Mouse (Mus musculus): ENCODE results near the gene Trpm5. TPM values are rescaled to one million over a fixed set of nuclear protein-coding genes. Genes with fewer than 3 reads are reported as not detected.

Trpm5 gene
- polyA plus RNA-seq, 1 experiment from 2014 or later, result 0.42 TPM

DNA sequence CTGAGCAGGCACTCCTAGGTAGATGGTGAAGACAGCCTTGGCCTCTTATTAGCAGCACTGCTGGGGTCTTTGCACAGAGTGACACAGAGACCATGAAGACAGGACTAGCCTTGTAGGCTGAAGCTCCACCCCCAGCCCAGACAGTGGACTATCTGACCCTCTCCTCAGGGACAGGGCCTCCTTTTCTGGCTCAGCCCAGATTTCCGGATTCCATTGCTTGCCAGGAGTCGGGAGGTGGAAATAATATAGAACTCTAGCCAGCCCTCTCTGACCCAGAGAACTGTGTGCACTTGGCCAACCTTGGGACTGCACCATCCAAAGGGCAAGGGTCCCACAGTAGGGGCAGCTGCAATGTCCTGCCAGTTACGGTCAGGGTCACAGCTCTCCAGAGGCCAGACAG lies 52.4 kb downstream of the Trpm5 start:
- H3K27me3 ChIP-seq (ENCODE audit: insufficient read depth, low read length), result no peaks in the 10 kb centered on the region
- 0 out of 2 replicates have a peak, but pooled peaks cover 3% of the 10 kb centered on the region for H3K9me3 ChIP-seq (ENCODE audit: low read length)
- peak; percentile 35 for DNase-seq
- no peak overlapping the region for H3K4me2 ChIP-seq (ENCODE audit: low read depth, low read length)
- TF ChIP-seq EP300 (IDR thresholded peaks at IDR 0.05; ENCODE audit: low read depth) (no peak), CTCF (IDR thresholded peaks at IDR 0.05; ENCODE audit: low read depth) (no peak)
- no peaks in the 10 kb centered on the region for H3K36me3 ChIP-seq (replicated peaks; ENCODE audit: insufficient read depth, low read length)
- no peak overlapping the region for H3K4me3 ChIP-seq (ENCODE audit: low read depth, low read length)
- WGBS (ENCODE audit: insufficient replicate concordance), result 59% methylated on average over 3 of the region's 3 CpGs
- ATAC-seq, result peak; percentile 69
- H3K4me1 ChIP-seq (ENCODE audit: insufficient read depth), result peaks cover 23% of the 10 kb centered on the region
- peak overlapping the region; percentile 68 for H3K27ac ChIP-seq (ENCODE audit: low read depth)
- H3K9ac ChIP-seq (replicated peaks), result no peak overlapping the region

DNA sequence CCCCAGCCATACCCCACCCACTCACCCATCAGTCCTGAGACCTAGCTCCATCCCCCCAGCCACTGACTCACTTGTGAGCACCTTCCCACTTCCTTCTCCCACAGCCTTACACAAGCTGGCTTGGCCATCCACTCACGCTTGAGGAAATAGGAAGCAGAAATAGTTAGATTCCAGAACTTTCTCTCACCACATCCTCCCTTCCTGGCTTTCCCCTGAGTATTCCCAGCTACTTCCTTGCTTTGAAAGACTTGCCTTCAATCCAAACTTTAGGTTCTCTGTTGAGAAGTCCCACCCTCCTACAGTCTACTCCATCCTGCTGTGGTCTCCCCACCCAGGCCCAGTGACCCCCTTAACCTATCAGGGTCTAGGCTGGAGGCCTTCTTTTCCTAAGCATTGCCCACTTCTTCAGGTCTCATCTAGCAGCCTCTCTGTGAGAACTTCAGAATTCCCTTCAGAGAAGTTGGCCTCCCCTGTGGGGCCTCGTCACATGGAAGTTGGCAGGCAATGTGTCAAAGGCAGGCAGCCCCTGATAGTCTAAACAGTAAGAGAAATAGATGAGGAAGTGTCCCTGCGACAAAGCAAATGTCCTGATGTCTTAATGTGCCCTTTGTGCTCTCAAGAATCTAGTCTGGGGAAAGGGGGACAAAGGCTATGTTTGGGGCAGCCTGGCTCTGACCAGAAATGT lies 53.2 kb downstream of the Trpm5 start:
- no peak overlapping the region for H3K4me2 ChIP-seq (ENCODE audit: low read depth, low read length)
- DNase-seq, result no peak
- no peaks in the 10 kb centered on the region for H3K36me3 ChIP-seq (replicated peaks; ENCODE audit: insufficient read depth, low read length)
- no peaks in the 10 kb centered on the region for H3K27me3 ChIP-seq (ENCODE audit: insufficient read depth, low read length)
- ATAC-seq, result no peak
- H3K4me1 ChIP-seq (ENCODE audit: insufficient read depth), result peaks cover 23% of the 10 kb centered on the region
- no peak overlapping the region for H3K4me3 ChIP-seq (ENCODE audit: low read depth, low read length)
- 36% methylated on average over 3 of the region's 3 CpGs for WGBS (ENCODE audit: insufficient replicate concordance)
- 0 out of 2 replicates have a peak, but pooled peaks cover 3% of the 10 kb centered on the region for H3K9me3 ChIP-seq (ENCODE audit: low read length)
- peak overlapping the region; percentile 68; the same call in 1 of the 2 replicates for H3K27ac ChIP-seq (ENCODE audit: low read depth)
- TF ChIP-seq CTCF (IDR thresholded peaks at IDR 0.05; ENCODE audit: low read depth) (no peak), EP300 (IDR thresholded peaks at IDR 0.05; ENCODE audit: low read depth) (no peak)
- H3K9ac ChIP-seq (replicated peaks), result no peak overlapping the region

DNA sequence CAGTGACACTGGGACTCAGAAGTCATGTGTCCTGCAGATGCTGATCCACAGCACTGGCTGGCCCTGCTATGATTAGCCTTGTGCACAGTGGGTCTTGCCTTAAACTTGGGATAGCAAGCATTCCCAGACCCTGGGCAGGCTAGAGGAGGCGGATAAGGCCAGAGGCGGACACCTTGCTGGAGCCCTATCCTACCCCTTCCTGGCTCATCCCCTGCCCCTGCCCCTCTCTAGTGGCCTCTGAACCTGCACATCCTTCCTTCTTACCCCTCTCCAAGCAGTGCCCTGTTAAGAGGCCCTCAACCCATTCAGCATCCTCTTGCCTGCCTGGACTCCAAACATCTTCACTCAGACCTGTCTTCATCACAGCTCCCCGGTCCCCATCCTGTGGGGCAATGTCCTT lies 53.9 kb downstream of the Trpm5 start:
- no peak overlapping the region for H3K27ac ChIP-seq (ENCODE audit: low read depth)
- 87% methylated on average over 3 of the region's 3 CpGs for WGBS (ENCODE audit: insufficient replicate concordance)
- 0 out of 2 replicates have a peak, but pooled peaks cover 3% of the 10 kb centered on the region for H3K9me3 ChIP-seq (ENCODE audit: low read length)
- no peak for DNase-seq
- no peak for ATAC-seq
- TF ChIP-seq CTCF (IDR thresholded peaks at IDR 0.05; ENCODE audit: low read depth) (no peak), EP300 (IDR thresholded peaks at IDR 0.05; ENCODE audit: low read depth) (no peak)
- no peaks in the 10 kb centered on the region for H3K27me3 ChIP-seq (ENCODE audit: insufficient read depth, low read length)
- no peaks in the 10 kb centered on the region for H3K36me3 ChIP-seq (replicated peaks; ENCODE audit: insufficient read depth, low read length)
- H3K9ac ChIP-seq (replicated peaks), result no peak overlapping the region
- H3K4me2 ChIP-seq (ENCODE audit: low read depth, low read length), result no peak overlapping the region
- H3K4me3 ChIP-seq (ENCODE audit: low read depth, low read length), result no peak overlapping the region
- H3K4me1 ChIP-seq (ENCODE audit: insufficient read depth), result peaks cover 23% of the 10 kb centered on the region

DNA sequence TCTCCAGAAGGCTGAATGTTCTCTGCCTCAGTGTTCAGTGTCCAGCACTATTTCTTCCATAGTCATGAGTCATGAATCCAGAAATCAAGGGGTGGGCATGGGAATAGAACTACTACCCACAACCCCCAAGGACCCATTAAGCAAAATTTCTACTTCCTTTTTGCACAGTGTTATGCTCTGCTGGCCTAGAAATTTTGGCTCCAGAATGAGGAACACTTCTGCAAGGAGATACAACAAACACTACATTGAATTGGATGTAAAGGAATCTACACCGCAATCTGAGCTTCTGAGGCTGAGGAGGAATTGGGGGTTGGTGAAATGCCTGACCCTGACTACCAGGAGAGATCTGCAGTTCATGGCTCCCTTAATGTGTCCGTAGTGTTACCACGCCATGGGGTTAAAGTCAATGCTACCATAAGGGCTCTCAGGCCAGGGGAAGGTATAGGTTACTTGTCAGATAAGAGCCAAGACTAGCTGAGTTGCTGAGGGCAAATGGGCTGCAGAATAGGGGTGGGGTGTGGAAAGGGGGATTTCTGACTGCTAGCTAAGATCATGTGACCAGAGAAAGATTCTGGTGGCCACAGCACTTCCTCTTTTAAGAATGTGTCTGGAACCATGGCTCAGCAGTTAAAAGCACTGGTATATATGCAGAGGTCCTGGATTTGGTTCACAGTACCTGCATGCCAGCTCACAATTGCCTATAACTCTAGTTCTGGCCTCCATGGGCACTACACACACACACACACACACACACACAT lies 56.1 kb downstream of the Trpm5 start:
- no peak for TF ChIP-seq EP300 (IDR thresholded peaks at IDR 0.05; ENCODE audit: low read depth)
- H3K4me2 ChIP-seq (ENCODE audit: low read depth, low read length), result no peak overlapping the region

DNA sequence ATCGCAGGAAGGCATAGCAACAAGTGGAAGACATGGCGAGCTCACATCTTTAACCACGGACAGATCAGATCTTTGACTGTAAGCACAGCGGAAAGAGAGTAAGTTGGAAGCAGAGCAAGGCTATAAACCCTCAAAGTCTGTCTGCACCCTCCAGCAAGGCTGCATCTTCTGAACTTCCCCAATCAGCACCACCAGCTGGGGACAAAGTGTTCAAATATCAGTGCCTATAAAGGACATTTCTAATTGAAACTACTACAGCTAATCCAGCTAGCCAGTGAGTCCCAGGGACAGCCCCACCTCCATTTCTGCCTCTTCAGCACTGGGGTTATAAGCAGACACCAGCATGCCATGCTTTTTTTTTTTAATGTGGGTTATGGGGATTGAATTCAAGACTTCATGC lies 57.1 kb downstream of the Trpm5 start:
- peaks cover 14% of the 10 kb centered on the region for H3K4me1 ChIP-seq (ENCODE audit: insufficient read depth)
- no peaks in the 10 kb centered on the region for H3K9me3 ChIP-seq (ENCODE audit: low read length)
- DNase-seq (no peak), ATAC-seq (no peak)
- H3K4me3 ChIP-seq (ENCODE audit: low read depth, low read length), result no peak overlapping the region
- no peaks in the 10 kb centered on the region for H3K36me3 ChIP-seq (replicated peaks; ENCODE audit: insufficient read depth, low read length)
- no peak overlapping the region for H3K27ac ChIP-seq (ENCODE audit: low read depth)
- WGBS (ENCODE audit: insufficient replicate concordance), result 62% methylated on average over 4 of the region's 4 CpGs
- no peak overlapping the region for H3K9ac ChIP-seq (replicated peaks)
- H3K27me3 ChIP-seq (ENCODE audit: insufficient read depth, low read length), result no peaks in the 10 kb centered on the region
- no peak overlapping the region for H3K4me2 ChIP-seq (ENCODE audit: low read depth, low read length)
- TF ChIP-seq EP300 (IDR thresholded peaks at IDR 0.05; ENCODE audit: low read depth) (no peak), CTCF (IDR thresholded peaks at IDR 0.05; ENCODE audit: low read depth) (no peak)

More for the DNA sequence above, 56.1 kb downstream of the Trpm5 start:
- peaks cover 23% of the 10 kb centered on the region for H3K4me1 ChIP-seq (ENCODE audit: insufficient read depth)
- peak overlapping the region; percentile 50 for H3K27ac ChIP-seq (ENCODE audit: low read depth)
- ATAC-seq (peak; percentile 43), DNase-seq (no peak)
- no peaks in the 10 kb centered on the region for H3K9me3 ChIP-seq (ENCODE audit: low read length)
- no peaks in the 10 kb centered on the region for H3K27me3 ChIP-seq (ENCODE audit: insufficient read depth, low read length)
- 59% methylated on average over 3 of the region's 3 CpGs for WGBS (ENCODE audit: insufficient replicate concordance)
- H3K4me3 ChIP-seq (ENCODE audit: low read depth, low read length), result no peak overlapping the region
- no peaks in the 10 kb centered on the region for H3K36me3 ChIP-seq (replicated peaks; ENCODE audit: insufficient read depth, low read length)
- no peak overlapping the region for H3K9ac ChIP-seq (replicated peaks)

DNA sequence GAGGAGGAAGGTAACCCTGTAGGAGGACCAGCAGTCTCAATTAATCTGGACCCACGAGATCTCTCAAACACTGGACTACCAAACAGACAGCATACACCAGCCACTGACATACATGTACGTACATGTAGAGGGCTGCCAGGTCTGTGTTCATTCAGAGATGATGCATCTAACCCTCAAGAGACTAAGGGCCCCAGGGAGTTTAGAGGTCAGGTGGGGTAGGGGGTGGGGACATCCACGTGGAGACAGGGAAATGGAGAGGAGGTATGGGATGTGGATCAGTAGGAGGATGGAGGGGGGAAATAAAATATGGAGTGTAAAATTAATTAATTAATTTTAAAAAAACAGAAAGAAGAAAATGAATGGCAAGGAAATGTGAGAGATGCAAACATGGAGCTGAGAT lies 57.7 kb downstream of the Trpm5 start:
- no peak overlapping the region for H3K9ac ChIP-seq (replicated peaks)
- no peaks in the 10 kb centered on the region for H3K9me3 ChIP-seq (ENCODE audit: low read length)
- H3K36me3 ChIP-seq (replicated peaks; ENCODE audit: insufficient read depth, low read length), result no peaks in the 10 kb centered on the region
- peaks cover 9% of the 10 kb centered on the region for H3K4me1 ChIP-seq (ENCODE audit: insufficient read depth)
- H3K4me3 ChIP-seq (ENCODE audit: low read depth, low read length), result no peak overlapping the region
- WGBS (ENCODE audit: insufficient replicate concordance), result 65% methylated on average over 3 of the region's 3 CpGs
- no peak overlapping the region for H3K27ac ChIP-seq (ENCODE audit: low read depth)
- H3K27me3 ChIP-seq (ENCODE audit: insufficient read depth, low read length), result no peaks in the 10 kb centered on the region
- DNase-seq (no peak), ATAC-seq (no peak)
- no peak overlapping the region for H3K4me2 ChIP-seq (ENCODE audit: low read depth, low read length)
- TF ChIP-seq CTCF (IDR thresholded peaks at IDR 0.05; ENCODE audit: low read depth) (no peak), EP300 (IDR thresholded peaks at IDR 0.05; ENCODE audit: low read depth) (no peak)

Data from liver, postnatal 0 days (tissue).